Mouse (Mus musculus): ENCODE measurements at regions not wholly inside any gene's neighbourhood (a gene's known extent, or its start where the extent isn't known, plus 50 kb on each side); places are given as distances from the start of the nearest gene placed in this dataset.

DNA sequence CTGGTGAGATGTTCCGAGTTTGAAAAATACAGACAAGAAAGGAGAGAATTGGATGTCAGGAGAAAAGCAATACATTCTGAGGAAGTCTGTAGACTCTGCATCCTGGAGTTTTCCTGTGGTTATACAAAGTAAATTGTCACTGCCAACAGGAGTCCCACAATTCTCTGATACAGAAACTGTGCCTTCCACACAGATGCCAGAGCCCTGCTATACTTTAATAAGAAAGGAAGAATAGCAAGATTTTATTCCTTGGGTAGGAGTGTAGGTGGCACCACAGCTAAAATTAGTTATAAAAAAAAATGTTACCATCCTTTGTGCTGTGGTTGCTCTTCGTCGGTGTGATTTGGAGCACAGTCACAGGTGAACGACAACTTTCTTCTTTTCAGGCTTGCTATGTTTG, 454.7 kb upstream of the Agtr1b start:
- TF ChIP-seq CTCF (IDR thresholded peaks at IDR 0.05; ENCODE audit: low read depth) (no peak), EP300 (IDR thresholded peaks at IDR 0.05; ENCODE audit: low read depth) (no peak)
